Mouse (Mus musculus): Measurements from ENCODE around the gene Yy2.

DNA sequence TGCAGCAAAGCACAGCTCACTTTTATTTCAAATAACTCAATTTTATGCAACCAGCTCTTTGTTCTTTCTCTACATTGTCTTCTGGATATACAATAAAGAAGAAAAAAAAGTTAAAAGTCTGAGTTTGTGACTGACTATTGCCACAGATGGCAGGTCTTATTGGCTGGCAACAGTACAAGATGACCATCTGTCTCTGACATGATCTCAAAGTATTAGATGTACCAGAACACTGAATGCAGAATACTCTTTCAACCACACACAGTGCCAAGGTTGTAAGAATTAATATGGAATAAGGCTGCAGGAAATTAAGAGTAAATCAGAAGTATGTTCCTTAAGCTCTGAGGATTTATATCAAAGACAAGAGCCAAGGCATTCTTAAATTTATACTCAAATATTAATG is 17.6 kb upstream of the Yy2 start:
- TF ChIP-seq GATA1 (IDR thresholded peaks at IDR 0.05; ENCODE audit: borderline replicate concordance, low read length): no peak
- no peak for TF ChIP-seq FLI1 (IDR thresholded peaks at IDR 0.05; ENCODE audit: low read length)

Data from megakaryocyte, embryonic 14.5 days (primary cell).